Mouse (Mus musculus) layer of hippocampus, adult 9-10 months (tissue): ENCODE results near the gene Nr0b1.

Source experiments
- DNase-seq: peaks from one replicate; pipeline ENCODE4 v3.0.0; 2022; ENCODE audit warnings: low spot score

Gene Nr0b1

DNA sequence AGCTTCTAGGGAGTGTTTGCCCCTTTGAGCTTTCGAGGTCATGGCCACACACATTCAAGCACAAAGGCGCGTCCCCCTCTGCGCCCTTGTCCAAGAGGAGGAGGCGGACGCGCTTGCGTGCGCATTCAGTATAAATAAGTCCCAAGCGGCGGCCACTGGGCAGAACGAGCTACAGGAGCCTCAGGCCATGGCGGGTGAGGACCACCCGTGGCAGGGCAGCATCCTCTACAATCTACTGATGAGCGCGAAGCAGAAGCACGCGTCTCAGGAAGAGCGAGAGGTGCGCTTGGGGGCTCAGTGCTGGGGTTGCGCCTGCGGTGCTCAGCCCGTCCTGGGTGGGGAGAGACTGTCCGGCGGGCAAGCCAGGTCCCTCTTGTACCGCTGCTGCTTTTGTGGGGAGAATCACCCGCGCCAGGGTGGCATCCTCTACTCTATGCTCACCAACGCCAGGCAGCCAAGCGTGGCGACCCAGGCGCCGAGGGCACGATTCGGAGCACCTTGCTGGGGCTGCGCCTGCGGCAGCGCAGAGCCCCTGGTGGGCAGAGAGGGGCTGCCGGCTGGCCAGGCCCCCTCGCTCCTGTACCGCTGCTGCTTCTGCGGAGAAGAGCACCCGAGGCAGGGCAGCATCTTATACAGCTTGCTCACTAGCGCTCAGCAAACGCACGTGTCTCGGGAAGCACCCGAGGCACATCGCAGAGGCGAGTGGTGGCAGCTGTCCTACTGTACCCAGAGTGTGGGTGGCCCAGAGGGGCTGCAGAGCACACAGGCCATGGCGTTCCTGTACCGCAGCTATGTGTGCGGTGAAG lies at the start of gene Nr0b1:
Gene Nr0b1, plus strand, starts transcription at position 151 of the 806 bp plus-strand sequence.
- DNase-seq: no peak

DNA sequence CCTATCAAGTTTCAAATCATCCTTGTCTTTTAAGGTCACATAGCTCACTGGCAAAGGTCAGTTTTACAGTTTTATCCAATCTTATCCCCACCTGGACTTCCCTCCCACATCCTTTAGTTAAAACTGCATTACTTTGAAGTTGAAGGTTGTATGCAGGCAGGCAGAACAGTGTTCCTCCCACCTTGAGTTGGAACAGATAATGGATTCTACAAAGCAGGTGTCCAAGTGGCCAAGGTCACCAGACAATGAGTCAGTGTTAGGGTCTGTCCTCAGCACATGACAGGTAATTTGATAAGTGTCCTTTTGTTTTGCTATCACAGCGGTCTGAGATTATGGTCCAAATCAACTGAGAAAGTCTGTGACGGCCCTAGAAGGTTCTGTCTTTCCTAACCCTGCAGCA lies 4.3 kb upstream of the Nr0b1 start:
- DNase-seq: no peak

DNA sequence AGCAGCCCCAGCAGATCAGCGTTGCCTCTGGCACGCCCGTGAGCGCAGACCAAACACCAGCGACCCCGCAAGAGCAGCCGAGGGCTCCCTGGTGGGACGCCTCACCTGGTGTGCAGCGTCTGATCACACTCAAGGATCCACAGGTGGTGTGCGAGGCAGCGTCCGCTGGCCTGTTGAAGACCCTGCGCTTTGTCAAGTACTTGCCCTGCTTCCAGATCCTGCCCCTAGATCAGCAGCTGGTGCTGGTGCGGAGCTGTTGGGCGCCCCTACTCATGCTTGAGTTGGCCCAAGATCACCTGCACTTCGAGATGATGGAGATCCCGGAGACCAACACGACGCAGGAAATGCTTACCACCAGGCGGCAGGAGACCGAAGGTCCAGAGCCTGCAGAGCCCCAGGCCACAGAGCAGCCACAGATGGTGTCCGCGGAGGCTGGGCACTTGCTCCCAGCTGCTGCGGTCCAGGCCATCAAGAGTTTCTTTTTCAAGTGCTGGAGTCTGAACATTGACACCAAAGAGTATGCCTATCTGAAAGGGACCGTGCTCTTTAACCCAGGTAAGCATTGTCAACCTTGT lies 943 bp downstream of the Nr0b1 start:
- no peak for DNase-seq

DNA sequence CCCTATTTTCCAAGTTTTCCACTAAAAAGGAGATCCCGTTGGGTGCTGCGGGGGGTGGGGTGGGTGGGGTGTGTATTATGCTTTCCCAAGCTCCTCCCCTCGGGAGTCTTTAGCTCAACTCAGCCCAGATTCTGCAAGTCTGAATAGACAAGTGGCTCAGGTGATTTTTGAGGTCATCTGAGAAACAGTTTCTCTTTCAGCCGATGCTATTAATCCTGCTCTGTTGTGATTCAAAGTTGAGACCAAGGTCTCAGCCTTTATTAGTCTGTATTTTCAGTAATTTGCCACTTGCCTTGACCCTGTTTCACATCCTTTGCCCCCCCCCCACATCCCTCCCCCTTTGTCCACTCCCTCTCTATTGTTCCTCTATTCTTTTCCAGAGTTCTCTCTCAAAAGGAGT lies 1.8 kb downstream of the Nr0b1 start:
- DNase-seq: no peak

DNA sequence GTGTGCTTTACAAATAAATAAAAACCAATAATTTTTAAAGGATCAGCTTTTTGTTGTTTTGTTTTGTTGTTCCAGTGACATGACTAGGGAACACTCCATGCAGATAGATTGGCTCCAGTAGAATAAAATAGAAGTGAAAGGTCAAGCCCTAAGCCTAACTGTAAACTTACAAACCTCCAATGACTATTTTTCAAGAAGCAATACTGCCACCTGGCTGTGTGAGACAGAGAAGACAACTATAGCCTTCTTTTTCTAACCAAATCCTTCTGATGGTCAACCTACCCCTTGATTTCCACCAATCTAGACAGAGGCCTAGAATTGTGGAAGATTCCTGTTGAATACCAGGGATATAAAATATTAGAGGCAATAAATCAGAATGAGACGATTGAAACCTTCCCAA lies 45.7 kb downstream of the Nr0b1 start:
- no peak for DNase-seq
